Mouse (Mus musculus) kidney, embryonic 14.5 days (tissue): ENCODE measurements around the gene Homer3. TPM values are rescaled to one million over a fixed set of nuclear protein-coding genes. Genes with fewer than 3 reads are reported as not detected.
A peak's percentile ranks its signal among the peaks of the same experiment; 100 is the strongest.

Experiments used
- ATAC-seq: fragments of 200-750 bp; cut with Nextera tagmentation; 2 replicates; pipeline ENCODE4 v1.8.0; 2017; ENCODE audit warnings: moderate number of reproducible peaks, mild to moderate bottlenecking, moderate TSS enrichment, moderate library complexity; ENCODE audit not compliant: low FRiP score, low TSS enrichment
- H3K27ac ChIP-seq: fragments of 300-500 bp; sonication (generic); 2 replicates; pipeline ENCODE4 v1.5.1; 2014; ENCODE audit warnings: low read depth, mild to moderate bottlenecking, low read length, moderate library complexity, mixed read lengths
- H3K27me3 ChIP-seq: fragments of 300-500 bp; sonication (generic); 2 replicates; pipeline ENCODE4 v1.6.1; 2014; ENCODE audit warnings: mild to moderate bottlenecking, low read length; ENCODE audit not compliant: control insufficient read depth, insufficient read depth
- H3K36me3 ChIP-seq: fragments of 300-500 bp; sonication (generic); 2 replicates; pipeline ENCODE4 v1.6.1; 2014; ENCODE audit warnings: low read length, mixed read lengths; ENCODE audit not compliant: control insufficient read depth, insufficient read depth
- H3K4me1 ChIP-seq: fragments of 300-500 bp; sonication (generic); 2 replicates; pipeline ENCODE4 v1.6.1; 2014; ENCODE audit warnings: low read length, mixed read lengths; ENCODE audit not compliant: control insufficient read depth, insufficient read depth
- H3K4me2 ChIP-seq: fragments of 300-500 bp; sonication (generic); replicated peaks from 2 replicates; pipeline ENCODE4 v1.6.1; 2014; ENCODE audit warnings: low read depth, mild to moderate bottlenecking, low read length
- H3K4me3 ChIP-seq: fragments of 300-500 bp; sonication (generic); 2 replicates; pipeline ENCODE4 v1.5.1; 2014; ENCODE audit warnings: mild to moderate bottlenecking, low read length
- H3K9ac ChIP-seq: fragments of 300-500 bp; sonication (generic); 2 replicates; pipeline ENCODE4 v1.6.1; 2014; ENCODE audit warnings: low read depth, mild to moderate bottlenecking, low read length, moderate library complexity
- H3K9me3 ChIP-seq: fragments of 300-500 bp; sonication (generic); 2 replicates; pipeline ENCODE4 v1.6.1; 2016; ENCODE audit warnings: low read length; ENCODE audit not compliant: control insufficient read depth
- WGBS: fragments of 180-500 bp; shearing (Covaris S2); extraction: QIAGEN DNeasy Blood & Tissue Kit; methylation state at CpG from one replicate; pipeline ENCODE4 v1.1.7; 2014; 5-methylcytosine and 5-hydroxymethylcytosine counted together
- polyA plus RNA-seq: library from polyadenylated mRNA; unstranded; fragments of >200 nt; fragmentation: Nextera tagmentation; extraction: Ambion mirVana; gene quantifications from 2 replicates; pipeline ENCODE4 v1.2.1, GENCODE M21; 2014

The Homer3 gene
- polyA plus RNA-seq, 1 experiment from 2014 or later: 70.2 TPM

GRCm38 (mm10) chr8:70327512-70327911 is 44.9 kb downstream of the Homer3 start:
- ATAC-seq: no peak
- Histone ChIP-seq H3K9me3 (no peaks in the 10 kb centered on the region), H3K4me2 (no peak overlapping the region), H3K9ac (no peak overlapping the region), H3K27me3 (no peaks in the 10 kb centered on the region), H3K27ac (no peak overlapping the region), H3K4me1 (peaks cover 20% of the 10 kb centered on the region), H3K4me3 (no peak overlapping the region), H3K36me3 (peaks cover 13% of the 10 kb centered on the region)
- WGBS: 92% methylated on average over 6 of the region's 6 CpGs

DNA sequence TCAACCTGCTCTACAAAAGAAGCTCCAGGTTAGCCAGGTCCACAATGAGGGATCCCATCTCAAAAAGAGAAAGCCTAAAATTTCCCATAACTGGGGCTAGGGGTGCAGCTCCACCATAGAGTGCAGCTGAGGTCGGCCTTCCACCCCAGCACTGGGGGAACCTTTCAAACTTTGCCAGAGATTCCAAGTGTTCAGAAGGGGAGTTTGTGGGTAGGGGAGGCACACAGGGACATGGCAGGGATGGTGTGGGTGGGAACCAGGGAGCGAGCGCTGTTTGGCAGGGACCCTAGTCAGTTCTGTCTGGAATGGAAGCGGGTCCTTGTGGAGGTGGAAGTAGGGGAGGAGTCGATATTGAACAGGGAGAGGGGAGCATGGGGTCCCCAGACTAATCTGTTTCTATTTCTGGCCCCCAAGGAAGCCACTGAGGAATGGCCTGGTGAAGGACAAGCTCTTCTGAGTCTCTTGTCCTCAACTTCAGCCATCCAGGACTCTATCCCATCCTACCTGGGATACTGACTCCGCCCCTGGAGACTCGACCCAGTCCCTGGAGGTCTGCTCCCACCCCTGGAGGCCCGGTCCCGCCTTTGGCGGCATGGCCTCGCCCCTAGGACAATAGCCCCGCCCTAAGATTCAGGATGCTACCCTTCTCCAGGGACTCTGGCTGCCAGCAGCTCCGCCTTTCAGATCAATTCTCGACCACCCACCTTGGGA is 46.7 kb downstream of the Homer3 start, which contains the start of gene Gdf1:
Gdf1 (plus strand) TSS at position 694 of the 711 bp plus-strand sequence.
- peak within 1 kb of the TSS; percentile 42 for H3K9ac ChIP-seq

GRCm38 (mm10) chr8:70329835-70330740 is 47.5 kb downstream of the Homer3 start:
- Histone ChIP-seq H3K9me3 (no peaks in the 10 kb centered on the region), H3K9ac (peak overlapping the region; percentile 42), H3K4me2 (peak overlapping the region; percentile 35), H3K27ac (no peak overlapping the region), H3K4me3 (peak overlapping the region; percentile 3), H3K36me3 (peaks cover 38% of the 10 kb centered on the region), H3K27me3 (no peaks in the 10 kb centered on the region), H3K4me1 (peaks cover 20% of the 10 kb centered on the region)
- peak; percentile 41 for ATAC-seq
- WGBS: 4% methylated on average over 45 of the region's 45 CpGs

More for the DNA sequence above, 46.7 kb downstream of the Homer3 start, which contains the start of gene Gdf1:
- Histone ChIP-seq H3K4me2 (peak within 1 kb of the TSS; percentile 35), H3K27ac (no peak within 1 kb of the TSS), H3K27me3 (no peaks in the 10 kb centered on the region), H3K9me3 (no peaks in the 10 kb centered on the region), H3K36me3 (peaks cover 30% of the 10 kb centered on the region), H3K4me1 (peaks cover 20% of the 10 kb centered on the region), H3K4me3 (peak within 1 kb of the TSS; percentile 3)
- WGBS: 26% methylated on average over 14 of the region's 14 CpGs
- ATAC-seq: peak; percentile 58

- Histone ChIP-seq H3K36me3 (peaks cover 46% of the 10 kb centered on the region), H3K4me1 (peaks cover 20% of the 10 kb centered on the region), H3K9ac (peak overlapping the region; percentile 42; the same call in 1 of the 2 replicates), H3K4me3 (peak overlapping the region; percentile 3), H3K27me3 (no peaks in the 10 kb centered on the region), H3K9me3 (no peaks in the 10 kb centered on the region), H3K27ac (no peak overlapping the region), H3K4me2 (peak overlapping the region; percentile 35)
- WGBS: 36% methylated on average over 48 of the region's 53 CpGs
- ATAC-seq: peak; percentile 84
Measured at GRCm38 (mm10) chr8:70330741-70331364, 48.2 kb downstream of the Homer3 start.

DNA sequence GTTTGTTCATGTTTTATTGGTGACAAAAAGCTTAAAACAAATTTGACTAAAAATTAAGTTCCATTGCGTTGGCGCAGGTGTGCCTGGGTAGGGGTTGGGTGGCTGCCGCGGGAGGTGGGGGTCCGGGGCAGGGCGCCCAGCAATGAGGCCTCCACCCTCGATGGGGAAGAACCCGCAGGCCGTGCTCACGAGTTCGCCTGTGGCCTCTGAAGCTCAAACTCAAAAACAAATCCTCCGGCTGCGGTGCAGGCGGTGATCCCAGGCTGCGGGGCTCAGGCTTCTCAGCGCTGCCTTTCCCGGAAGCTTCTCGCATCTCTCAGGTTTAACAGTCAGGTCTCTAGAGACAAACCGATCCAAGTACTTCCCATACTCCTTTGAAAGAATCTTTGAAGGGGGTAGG is 48.9 kb downstream of the Homer3 start:
- no peak overlapping the region for H3K27ac ChIP-seq
- H3K36me3 ChIP-seq: peaks cover 53% of the 10 kb centered on the region
- H3K9ac ChIP-seq: no peak overlapping the region
- no peak overlapping the region for H3K4me3 ChIP-seq
- 81% methylated on average over 19 of the region's 19 CpGs for WGBS
- no peak overlapping the region for H3K4me2 ChIP-seq
- no peaks in the 10 kb centered on the region for H3K9me3 ChIP-seq
- peaks cover 20% of the 10 kb centered on the region for H3K4me1 ChIP-seq
- no peaks in the 10 kb centered on the region for H3K27me3 ChIP-seq
- ATAC-seq: no peak

- no peak overlapping the region for H3K27ac ChIP-seq
- H3K27me3 ChIP-seq: no peaks in the 10 kb centered on the region
- H3K4me2 ChIP-seq: no peak overlapping the region
- 25% methylated on average over 41 of the region's 41 CpGs for WGBS
- H3K9ac ChIP-seq: no peak overlapping the region
- peaks cover 60% of the 10 kb centered on the region for H3K36me3 ChIP-seq
- no peaks in the 10 kb centered on the region for H3K9me3 ChIP-seq
- H3K4me3 ChIP-seq: no peak overlapping the region
- peak; percentile 72 for ATAC-seq
- H3K4me1 ChIP-seq: peaks cover 20% of the 10 kb centered on the region
Measured at GRCm38 (mm10) chr8:70332070-70332877, 49.6 kb downstream of the Homer3 start.

GRCm38 (mm10) chr8:70332878-70333202 is 50.2 kb downstream of the Homer3 start:
- H3K36me3 ChIP-seq: peaks cover 66% of the 10 kb centered on the region
- no peak overlapping the region for H3K9ac ChIP-seq
- peaks cover 20% of the 10 kb centered on the region for H3K4me1 ChIP-seq
- ATAC-seq: no peak
- no peaks in the 10 kb centered on the region for H3K9me3 ChIP-seq
- H3K27ac ChIP-seq: no peak overlapping the region
- WGBS: 94% methylated on average over 6 of the region's 6 CpGs
- H3K4me2 ChIP-seq: no peak overlapping the region
- H3K4me3 ChIP-seq: no peak overlapping the region
- no peaks in the 10 kb centered on the region for H3K27me3 ChIP-seq

DNA sequence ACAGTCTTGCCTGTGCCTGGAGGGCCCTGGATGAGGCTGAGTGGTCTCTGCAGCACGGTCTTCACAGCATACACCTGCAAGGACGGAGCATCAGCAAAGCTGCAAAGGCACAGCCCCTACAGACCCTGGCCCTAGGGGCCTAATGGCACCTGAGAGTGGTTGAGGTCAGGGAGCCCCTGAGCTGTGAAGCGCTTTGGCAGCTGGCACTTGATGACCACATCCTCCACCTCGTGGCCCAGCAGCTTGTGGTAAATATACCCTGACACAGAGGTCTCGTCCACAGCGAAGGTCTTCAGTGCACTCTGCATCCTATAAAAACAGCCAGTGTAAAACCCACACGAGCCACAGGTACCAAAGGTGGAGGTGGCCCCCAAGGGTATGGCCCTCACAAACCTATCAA is 56.3 kb downstream of the Homer3 start:
- 93% methylated on average over 7 of the region's 7 CpGs for WGBS
- H3K9me3 ChIP-seq: no peaks in the 10 kb centered on the region
- ATAC-seq: no peak

More for the DNA sequence above, 56.3 kb downstream of the Homer3 start:
- H3K36me3 ChIP-seq: peaks cover 100% of the 10 kb centered on the region
- H3K4me1 ChIP-seq: no peaks in the 10 kb centered on the region
- H3K9ac ChIP-seq: no peak overlapping the region
- H3K27ac ChIP-seq: no peak overlapping the region
- no peaks in the 10 kb centered on the region for H3K27me3 ChIP-seq
- no peak overlapping the region for H3K4me2 ChIP-seq
- no peak overlapping the region for H3K4me3 ChIP-seq
